Mouse (Mus musculus) heart, postnatal 0 days (tissue): ENCODE data around the gene Rsc1a1.

Experiments used
- CTCF ChIP-seq: IDR thresholded peaks from 2 replicates; pipeline ENCODE4 v1.5.1; 2016; ENCODE audit warnings: antibody characterized with exemption, control low read depth, low read depth
- EP300 ChIP-seq: IDR thresholded peaks from 2 replicates; pipeline ENCODE4 v1.6.1; 2016; ENCODE audit warnings: antibody characterized with exemption, low read depth

DNA sequence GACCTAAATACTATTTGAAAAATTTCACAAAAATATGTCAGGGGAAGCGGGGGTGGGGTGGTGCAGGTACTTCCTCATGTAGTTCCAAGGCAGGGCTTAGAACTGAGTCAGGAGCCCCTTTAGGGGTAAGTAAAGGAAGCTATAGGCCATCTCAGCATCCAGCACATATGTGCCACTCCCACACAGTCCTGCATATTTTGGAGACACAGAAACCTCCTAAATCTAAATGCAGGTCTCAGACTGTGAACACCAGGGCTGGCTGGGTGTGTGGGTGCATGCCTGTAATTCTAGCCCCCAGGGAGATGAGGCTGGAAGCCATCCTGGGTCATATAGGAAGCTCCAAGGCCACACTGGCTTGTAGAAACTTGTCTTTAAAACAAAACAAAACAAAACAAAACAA lies 25.9 kb upstream of the Rsc1a1 start:
- TF ChIP-seq CTCF = no peak
- TF ChIP-seq EP300 = no peak
